Mouse (Mus musculus) intestine, embryonic 14.5 days (tissue): ENCODE measurements around the gene Ephb4. TPM values are rescaled to one million over a fixed set of nuclear protein-coding genes. Genes with fewer than 3 reads are reported as not detected.

Experiments used
- ATAC-seq: fragments of 200-750 bp; cut with Nextera tagmentation; replicated peaks from 2 replicates; pipeline ENCODE4 v1.8.0; 2017; ENCODE audit warnings: low read depth, moderate number of reproducible peaks, moderate TSS enrichment, moderate library complexity; ENCODE audit not compliant: low FRiP score, low TSS enrichment
- DNase-seq: peaks from one replicate; pipeline ENCODE4 v3.0.0-alpha.2; 2018; ENCODE audit warnings: low spot score
- H3K27ac ChIP-seq: fragments of 300-500 bp; sonication (generic); 2 replicates; pipeline ENCODE4 v1.5.1; 2014; ENCODE audit warnings: low read depth, mild to moderate bottlenecking, control low read depth
- H3K27me3 ChIP-seq: fragments of 300-500 bp; sonication (generic); replicated peaks from 2 replicates; pipeline ENCODE4 v1.6.1; 2014; ENCODE audit warnings: low read length, control low read depth; ENCODE audit not compliant: control insufficient read depth, insufficient read depth
- H3K36me3 ChIP-seq: fragments of 300-500 bp; sonication (generic); 2 replicates; pipeline ENCODE4 v1.6.1; 2014; ENCODE audit warnings: low read length, control low read depth; ENCODE audit not compliant: control insufficient read depth, insufficient read depth
- H3K4me1 ChIP-seq: fragments of 300-500 bp; sonication (generic); replicated peaks from 2 replicates; pipeline ENCODE4 v1.6.1; 2014; ENCODE audit warnings: low read length, control low read depth, mixed read lengths; ENCODE audit not compliant: control insufficient read depth, insufficient read depth
- H3K4me2 ChIP-seq: fragments of 300-500 bp; sonication (generic); 2 replicates; pipeline ENCODE4 v1.6.1; 2014; ENCODE audit warnings: low read length
- H3K4me3 ChIP-seq: fragments of 300-500 bp; sonication (generic); 2 replicates; pipeline ENCODE4 v1.5.1; 2014; ENCODE audit warnings: low read depth, low read length, control low read depth, mixed read lengths
- H3K9ac ChIP-seq: fragments of 300-500 bp; sonication (generic); 2 replicates; pipeline ENCODE4 v1.6.1; 2014; ENCODE audit warnings: mild to moderate bottlenecking, low read length
- H3K9me3 ChIP-seq: fragments of 300-500 bp; sonication (generic); 2 replicates; pipeline ENCODE4 v1.6.1; 2016; ENCODE audit warnings: low read length, control low read depth; ENCODE audit not compliant: control insufficient read depth
- WGBS: fragments of 180-500 bp; shearing (Covaris S2); extraction: QIAGEN DNeasy Blood & Tissue Kit; methylation state at CpG from one replicate; pipeline ENCODE4 v1.1.7; 2014; 5-methylcytosine and 5-hydroxymethylcytosine counted together
- polyA plus RNA-seq: library from polyadenylated mRNA; unstranded; fragments of >200 nt; fragmentation: Nextera tagmentation; extraction: Ambion mirVana; gene quantifications from 2 replicates; pipeline ENCODE4 v1.2.1, GENCODE M21; 2014

Gene Ephb4
- polyA plus RNA-seq, 1 experiment from 2014 or later, result 51.3 TPM

GRCm38 (mm10) chr5:137373371-137373950, 23.6 kb downstream of the Ephb4 start:
- H3K36me3 ChIP-seq, result peaks cover 72% of the 10 kb centered on the region
- 0 out of 2 replicates have a peak, but pooled peaks cover 3% of the 10 kb centered on the region for H3K4me1 ChIP-seq
- H3K27me3 ChIP-seq, result no peaks in the 10 kb centered on the region
- no peaks in the 10 kb centered on the region for H3K9me3 ChIP-seq
- H3K9ac ChIP-seq, result no peak overlapping the region
- H3K4me3 ChIP-seq, result no peak overlapping the region
- no peak overlapping the region for H3K4me2 ChIP-seq
- DNase-seq (no peak), ATAC-seq (no peak)
- H3K27ac ChIP-seq, result no peak overlapping the region
- 86% methylated on average over 12 of the region's 12 CpGs for WGBS

GRCm38 (mm10) chr5:137374521-137375080, 24.7 kb downstream of the Ephb4 start:
- WGBS, result 81% methylated on average over 4 of the region's 4 CpGs
- ATAC-seq, result no peak; the same call in 1 of the 2 replicates
- no peak for DNase-seq

GRCm38 (mm10) chr5:137375627-137376026, 25.7 kb downstream of the Ephb4 start:
- no peaks in the 10 kb centered on the region for H3K9me3 ChIP-seq
- ATAC-seq, result 0 out of 2 replicates have a peak, but pooled peaks have one; percentile 6
- no peak overlapping the region for H3K4me2 ChIP-seq
- H3K27me3 ChIP-seq, result no peaks in the 10 kb centered on the region
- 44% methylated on average over 2 of the region's 2 CpGs for WGBS
- no peak for DNase-seq
- peaks cover 50% of the 10 kb centered on the region for H3K36me3 ChIP-seq
- H3K27ac ChIP-seq, result no peak overlapping the region
- no peak overlapping the region for H3K4me3 ChIP-seq
- no peak overlapping the region for H3K9ac ChIP-seq
- 0 out of 2 replicates have a peak, but pooled peaks cover 3% of the 10 kb centered on the region for H3K4me1 ChIP-seq

More at GRCm38 (mm10) chr5:137374521-137375080, 24.7 kb downstream of the Ephb4 start:
- H3K4me3 ChIP-seq, result no peak overlapping the region
- no peak overlapping the region for H3K4me2 ChIP-seq
- no peak overlapping the region for H3K9ac ChIP-seq
- H3K36me3 ChIP-seq, result peaks cover 60% of the 10 kb centered on the region
- 0 out of 2 replicates have a peak, but pooled peaks cover 3% of the 10 kb centered on the region for H3K4me1 ChIP-seq
- no peaks in the 10 kb centered on the region for H3K27me3 ChIP-seq
- H3K9me3 ChIP-seq, result no peaks in the 10 kb centered on the region
- no peak overlapping the region for H3K27ac ChIP-seq

- H3K27me3 ChIP-seq, result no peaks in the 10 kb centered on the region
- no peak for ATAC-seq
- H3K9ac ChIP-seq, result no peak overlapping the region
- H3K9me3 ChIP-seq, result no peaks in the 10 kb centered on the region
- H3K4me1 ChIP-seq, result 0 out of 2 replicates have a peak, but pooled peaks cover 3% of the 10 kb centered on the region
- DNase-seq, result no peak
- no peak overlapping the region for H3K4me2 ChIP-seq
- no peak overlapping the region for H3K4me3 ChIP-seq
- peaks cover 45% of the 10 kb centered on the region for H3K36me3 ChIP-seq
- H3K27ac ChIP-seq, result no peak overlapping the region
- WGBS, result 38% methylated on average over 7 of the region's 7 CpGs
Observed at GRCm38 (mm10) chr5:137376198-137376597, 26.3 kb downstream of the Ephb4 start.

- no peak overlapping the region for H3K9ac ChIP-seq
- peak; percentile 12; the same call in 1 of the 2 replicates for ATAC-seq
- no peak overlapping the region for H3K27ac ChIP-seq
- no peak overlapping the region for H3K4me3 ChIP-seq
- H3K36me3 ChIP-seq, result peaks cover 39% of the 10 kb centered on the region
- H3K4me2 ChIP-seq, result no peak overlapping the region
- 0 out of 2 replicates have a peak, but pooled peaks cover 3% of the 10 kb centered on the region for H3K4me1 ChIP-seq
- 58% methylated on average over 9 of the region's 9 CpGs for WGBS
- DNase-seq, result no peak
- no peaks in the 10 kb centered on the region for H3K27me3 ChIP-seq
- no peaks in the 10 kb centered on the region for H3K9me3 ChIP-seq
Observed at GRCm38 (mm10) chr5:137376722-137377121, 26.8 kb downstream of the Ephb4 start.

GRCm38 (mm10) chr5:137377176-137377575, 27.3 kb downstream of the Ephb4 start:
- 22% methylated on average over 11 of the region's 11 CpGs for WGBS
- Histone ChIP-seq H3K9ac (no peak overlapping the region), H3K27ac (no peak overlapping the region), H3K4me1 (0 out of 2 replicates have a peak, but pooled peaks cover 3% of the 10 kb centered on the region), H3K36me3 (peaks cover 35% of the 10 kb centered on the region), H3K4me3 (no peak overlapping the region; the same call in 1 of the 2 replicates), H3K27me3 (no peaks in the 10 kb centered on the region), H3K9me3 (no peaks in the 10 kb centered on the region), H3K4me2 (peak overlapping the region; percentile 13)
- peak; percentile 14; the same call in 1 of the 2 replicates for ATAC-seq
- DNase-seq, result peak; percentile 76

GRCm38 (mm10) chr5:137377603-137378002, 27.7 kb downstream of the Ephb4 start:
- H3K36me3 ChIP-seq, result peaks cover 30% of the 10 kb centered on the region
- no peak overlapping the region for H3K9ac ChIP-seq
- no peaks in the 10 kb centered on the region for H3K9me3 ChIP-seq
- ATAC-seq (no peak), DNase-seq (peak; percentile 60)
- no peak overlapping the region for H3K4me3 ChIP-seq
- no peaks in the 10 kb centered on the region for H3K27me3 ChIP-seq
- H3K4me1 ChIP-seq, result 0 out of 2 replicates have a peak, but pooled peaks cover 3% of the 10 kb centered on the region
- H3K4me2 ChIP-seq, result peak overlapping the region; percentile 26; the same call in 1 of the 2 replicates
- WGBS, result 24% methylated on average over 11 of the region's 15 CpGs
- no peak overlapping the region for H3K27ac ChIP-seq

GRCm38 (mm10) chr5:137381152-137381551, 31.2 kb downstream of the Ephb4 start:
- Histone ChIP-seq H3K27ac (no peak overlapping the region), H3K9me3 (no peaks in the 10 kb centered on the region), H3K4me1 (0 out of 2 replicates have a peak, but pooled peaks cover 3% of the 10 kb centered on the region), H3K36me3 (no peaks in the 10 kb centered on the region), H3K27me3 (no peaks in the 10 kb centered on the region), H3K4me3 (no peak overlapping the region), H3K9ac (no peak overlapping the region), H3K4me2 (no peak overlapping the region)
- DNase-seq (peak; percentile 71), ATAC-seq (no peak)
- WGBS, result 42% methylated on average over 4 of the region's 4 CpGs
